Mouse (Mus musculus) stomach, embryonic 14.5 days (tissue): ENCODE data around the gene Nlrc5. TPM values are rescaled to one million over a fixed set of nuclear protein-coding genes. Genes with fewer than 3 reads are reported as not detected.

Experiments
- ATAC-seq: fragments of 200-750 bp; cut with Nextera tagmentation; 2 replicates; pipeline ENCODE4 v1.8.0; 2017; ENCODE audit warnings: low read depth, moderate TSS enrichment; ENCODE audit not compliant: insufficient number of reproducible peaks, insufficient read depth, low FRiP score
- H3K27ac ChIP-seq: fragments of 300-500 bp; sonication (generic); 2 replicates; pipeline ENCODE4 v1.5.1; 2014; ENCODE audit warnings: mild to moderate bottlenecking, low read length, moderate library complexity, mixed read lengths
- H3K27me3 ChIP-seq: fragments of 300-500 bp; sonication (generic); 2 replicates; pipeline ENCODE4 v1.6.1; 2014; ENCODE audit warnings: low read length, control low read depth, mixed read lengths; ENCODE audit not compliant: control insufficient read depth, insufficient read depth
- H3K36me3 ChIP-seq: fragments of 300-500 bp; sonication (generic); 2 replicates; pipeline ENCODE4 v1.6.1; 2014; ENCODE audit warnings: mild to moderate bottlenecking, control low read depth, low read length, moderate library complexity, mixed read lengths; ENCODE audit not compliant: control insufficient read depth, insufficient read depth
- H3K4me1 ChIP-seq: fragments of 300-500 bp; sonication (generic); 2 replicates; pipeline ENCODE4 v1.6.1; 2014; ENCODE audit warnings: low read length, control low read depth, mixed read lengths; ENCODE audit not compliant: control insufficient read depth, insufficient read depth
- H3K4me2 ChIP-seq: fragments of 300-500 bp; sonication (generic); replicated peaks from 2 replicates; pipeline ENCODE4 v1.6.1; 2014; ENCODE audit warnings: low read depth, low read length, control low read depth
- H3K4me3 ChIP-seq: fragments of 300-500 bp; sonication (generic); 2 replicates; pipeline ENCODE4 v1.5.1; 2014; ENCODE audit warnings: low read depth, low read length, control low read depth
- H3K9ac ChIP-seq: fragments of 300-500 bp; sonication (generic); replicated peaks from 2 replicates; pipeline ENCODE4 v1.6.1; 2014; ENCODE audit warnings: low read depth, mild to moderate bottlenecking, control low read depth, low read length, moderate library complexity, mixed read lengths
- H3K9me3 ChIP-seq: fragments of 300-500 bp; sonication (generic); 2 replicates; pipeline ENCODE4 v1.6.1; 2016; ENCODE audit warnings: low read depth, low read length, control low read depth; ENCODE audit not compliant: control insufficient read depth
- WGBS: fragments of 180-500 bp; shearing (Covaris S2); extraction: QIAGEN DNeasy Blood & Tissue Kit; methylation state at CpG from one replicate; pipeline ENCODE4 v1.1.7; 2014; 5-methylcytosine and 5-hydroxymethylcytosine counted together
- polyA plus RNA-seq: library from polyadenylated mRNA; unstranded; fragments of >200 nt; fragmentation: Nextera tagmentation; extraction: Ambion mirVana; gene quantifications from 2 replicates; pipeline ENCODE4 v1.2.1, GENCODE M21; 2014

The Nlrc5 gene
- 0.29 and 1.4 TPM in 2 replicates for polyA plus RNA-seq

- H3K4me3 ChIP-seq = peak within 1 kb of the TSS; percentile 32
- H3K36me3 ChIP-seq = no peaks in the 10 kb centered on the region
- peak within 1 kb of the TSS; percentile 71 for H3K4me2 ChIP-seq
- peak within 1 kb of the TSS; percentile 10; the same call in 1 of the 2 replicates for H3K9ac ChIP-seq
- no peaks in the 10 kb centered on the region for H3K27me3 ChIP-seq
- WGBS = 2% methylated on average over 29 of the region's 29 CpGs
- H3K4me1 ChIP-seq = no peaks in the 10 kb centered on the region
- ATAC-seq = 0 out of 2 replicates have a peak, but pooled peaks have one; percentile 23
- no peak within 1 kb of the TSS for H3K27ac ChIP-seq
- H3K9me3 ChIP-seq = no peaks in the 10 kb centered on the region
These were observed at the start of gene Nlrc5 for GRCm38 (mm10) chr8:94433981-94434466. Gene Nlrc5, plus strand, starts transcription at chr8:94434356.

GRCm38 (mm10) chr8:94385506-94386213 is 48.5 kb upstream of the Nlrc5 start:
- Histone ChIP-seq H3K4me1 (peaks cover 6% of the 10 kb centered on the region; the same call in 1 of the 2 replicates), H3K9me3 (no peaks in the 10 kb centered on the region), H3K9ac (peak overlapping the region; percentile 81), H3K4me2 (peak overlapping the region; percentile 92), H3K27me3 (no peaks in the 10 kb centered on the region), H3K36me3 (peaks cover 15% of the 10 kb centered on the region), H3K27ac (peak overlapping the region; percentile 80), H3K4me3 (peak overlapping the region; percentile 64)
- peak; percentile 1; the same call in 1 of the 2 replicates for ATAC-seq
- WGBS = 28% methylated on average over 20 of the region's 20 CpGs

- peaks cover 6% of the 10 kb centered on the region; the same call in 1 of the 2 replicates for H3K4me1 ChIP-seq
- H3K36me3 ChIP-seq = peaks cover 22% of the 10 kb centered on the region
- H3K4me3 ChIP-seq = peak within 1 kb of the TSS; percentile 64
- ATAC-seq = peak; percentile 99
- no peaks in the 10 kb centered on the region for H3K27me3 ChIP-seq
- H3K9ac ChIP-seq = peak within 1 kb of the TSS; percentile 83
- H3K4me2 ChIP-seq = peak within 1 kb of the TSS; percentile 92
- peak within 1 kb of the TSS; percentile 80 for H3K27ac ChIP-seq
- H3K9me3 ChIP-seq = no peaks in the 10 kb centered on the region
- WGBS = under 1% methylated on average over 65 of the region's 65 CpGs
These were observed 47.7 kb upstream of the Nlrc5 start, which contains the start of gene Herpud1 for GRCm38 (mm10) chr8:94386214-94387026. Gene Herpud1, plus strand, starts transcription at chr8:94386438.

GRCm38 (mm10) chr8:94387027-94387684 is 47.0 kb upstream of the Nlrc5 start:
- whole genome bisulfite sequencing = 2% methylated on average over 25 of the region's 25 CpGs

GRCm38 (mm10) chr8:94387785-94388184 is 46.4 kb upstream of the Nlrc5 start:
- peak overlapping the region; percentile 92 for H3K4me2 ChIP-seq
- no peaks in the 10 kb centered on the region for H3K9me3 ChIP-seq
- H3K27ac ChIP-seq = peak overlapping the region; percentile 30; the same call in 1 of the 2 replicates
- H3K4me1 ChIP-seq = peaks cover 6% of the 10 kb centered on the region; the same call in 1 of the 2 replicates
- H3K36me3 ChIP-seq = peaks cover 36% of the 10 kb centered on the region
- peak overlapping the region; percentile 18; the same call in 1 of the 2 replicates for H3K9ac ChIP-seq
- WGBS = 19% methylated on average over 6 of the region's 6 CpGs
- ATAC-seq = no peak; the same call in 1 of the 2 replicates
- H3K4me3 ChIP-seq = peak overlapping the region; percentile 64
- H3K27me3 ChIP-seq = no peaks in the 10 kb centered on the region

More at GRCm38 (mm10) chr8:94387027-94387684, 47.0 kb upstream of the Nlrc5 start:
- peak overlapping the region; percentile 83 for H3K9ac ChIP-seq
- H3K9me3 ChIP-seq = no peaks in the 10 kb centered on the region
- H3K4me3 ChIP-seq = peak overlapping the region; percentile 64
- H3K4me1 ChIP-seq = peaks cover 6% of the 10 kb centered on the region; the same call in 1 of the 2 replicates
- peak; percentile 68 for ATAC-seq
- no peaks in the 10 kb centered on the region for H3K27me3 ChIP-seq
- peak overlapping the region; percentile 92 for H3K4me2 ChIP-seq
- peaks cover 29% of the 10 kb centered on the region for H3K36me3 ChIP-seq
- H3K27ac ChIP-seq = peak overlapping the region; percentile 30; the same call in 1 of the 2 replicates

GRCm38 (mm10) chr8:94389531-94389930 is 44.6 kb upstream of the Nlrc5 start:
- Histone ChIP-seq H3K9ac (no peak overlapping the region), H3K27me3 (no peaks in the 10 kb centered on the region), H3K27ac (no peak overlapping the region), H3K9me3 (no peaks in the 10 kb centered on the region), H3K4me3 (no peak overlapping the region), H3K4me2 (no peak overlapping the region), H3K4me1 (peaks cover 6% of the 10 kb centered on the region; the same call in 1 of the 2 replicates), H3K36me3 (peaks cover 49% of the 10 kb centered on the region)
- 92% methylated on average over 6 of the region's 6 CpGs for WGBS
- ATAC-seq = no peak

- WGBS = 96% methylated on average over 6 of the region's 6 CpGs
- Histone ChIP-seq H3K27me3 (no peaks in the 10 kb centered on the region), H3K9me3 (no peaks in the 10 kb centered on the region), H3K4me2 (no peak overlapping the region), H3K36me3 (peaks cover 57% of the 10 kb centered on the region), H3K4me1 (peaks cover 6% of the 10 kb centered on the region; the same call in 1 of the 2 replicates), H3K27ac (no peak overlapping the region), H3K9ac (no peak overlapping the region), H3K4me3 (no peak overlapping the region)
- ATAC-seq = no peak
These were observed 43.7 kb upstream of the Nlrc5 start for GRCm38 (mm10) chr8:94390429-94390828.
